Mouse (Mus musculus) limb, embryonic 14.5 days (tissue): ENCODE data around the gene Zfp872. TPM values are rescaled to one million over a fixed set of nuclear protein-coding genes. Genes with fewer than 3 reads are reported as not detected.

Source experiments
- ATAC-seq: fragments of 200-750 bp; cut with Nextera tagmentation; 2 replicates; pipeline ENCODE4 v1.8.0; 2017; ENCODE audit warnings: low read depth, moderate number of reproducible peaks, moderate TSS enrichment; ENCODE audit not compliant: low FRiP score
- DNase-seq: peaks from one replicate; pipeline ENCODE4 v3.0.0-alpha.2; 2015; ENCODE audit warnings: low spot score
- H3K27ac ChIP-seq: fragments of 300-500 bp; sonication (generic); replicated peaks from 2 replicates; pipeline ENCODE4 v1.5.1; 2014; ENCODE audit warnings: low read depth, mild to moderate bottlenecking, low read length, moderate library complexity, mixed read lengths
- H3K27me3 ChIP-seq: fragments of 300-500 bp; sonication (generic); 2 replicates; pipeline ENCODE4 v1.6.1; 2014; ENCODE audit warnings: low read length, mixed read lengths; ENCODE audit not compliant: control insufficient read depth, insufficient read depth
- H3K36me3 ChIP-seq: fragments of 300-500 bp; sonication (generic); 2 replicates; pipeline ENCODE4 v1.6.1; 2014; ENCODE audit warnings: mild to moderate bottlenecking, low read length, moderate library complexity, mixed read lengths; ENCODE audit not compliant: control insufficient read depth, insufficient read depth
- H3K4me1 ChIP-seq: fragments of 300-500 bp; sonication (generic); 2 replicates; pipeline ENCODE4 v1.6.1; 2014; ENCODE audit warnings: antibody characterized with exemption, low read length, mixed read lengths; ENCODE audit not compliant: control insufficient read depth, insufficient read depth
- H3K4me2 ChIP-seq: fragments of 300-500 bp; sonication (generic); replicated peaks from 2 replicates; pipeline ENCODE4 v1.6.1; 2014; ENCODE audit warnings: low read depth, mild to moderate bottlenecking, low read length, moderate library complexity; ENCODE audit not compliant: severe bottlenecking
- H3K4me3 ChIP-seq: fragments of 300-500 bp; sonication (generic); replicated peaks from 2 replicates; pipeline ENCODE4 v1.5.1; 2014; ENCODE audit warnings: low read length
- H3K9ac ChIP-seq: fragments of 300-500 bp; sonication (generic); 2 replicates; pipeline ENCODE4 v1.6.1; 2014; ENCODE audit warnings: mild to moderate bottlenecking, low read depth, low read length, moderate library complexity; ENCODE audit not compliant: severe bottlenecking
- H3K9me3 ChIP-seq: fragments of 300-500 bp; sonication (generic); 2 replicates; pipeline ENCODE4 v1.6.1; 2016; ENCODE audit warnings: low read length; ENCODE audit not compliant: control insufficient read depth
- POLR2A ChIP-seq: fragments of 200-500 bp; IDR thresholded peaks from 2 replicates; pipeline ENCODE4 v1.8.0; 2012; ENCODE audit warnings: inconsistent platforms, mild to moderate bottlenecking, moderate library complexity, borderline replicate concordance; ENCODE audit not compliant: insufficient read depth, insufficient read length; ENCODE audit errors: extremely low read depth
- WGBS: fragments of 180-500 bp; shearing (Covaris S2); extraction: QIAGEN DNeasy Blood & Tissue Kit; methylation state at CpG from one replicate; pipeline ENCODE4 v1.1.7; 2014; 5-methylcytosine and 5-hydroxymethylcytosine counted together
- polyA plus RNA-seq, 2 experiments: library from polyadenylated mRNA; depleted of rRNA in 1 of 2; stranded (reverse) in 1 of 2; unstranded in 1 of 2; fragments of >200 nt; fragmentation: Nextera tagmentation in 1 of 2; extraction: Ambion mirVana in 1 of 2; gene quantifications; 2 replicates each; pipeline versions ENCODE4 v1.2.1 to v1.2.3; 2012 to 2014

Gene Zfp872
- polyA plus RNA-seq, 2 experiments, result 0.14 to 0.51 TPM

DNA sequence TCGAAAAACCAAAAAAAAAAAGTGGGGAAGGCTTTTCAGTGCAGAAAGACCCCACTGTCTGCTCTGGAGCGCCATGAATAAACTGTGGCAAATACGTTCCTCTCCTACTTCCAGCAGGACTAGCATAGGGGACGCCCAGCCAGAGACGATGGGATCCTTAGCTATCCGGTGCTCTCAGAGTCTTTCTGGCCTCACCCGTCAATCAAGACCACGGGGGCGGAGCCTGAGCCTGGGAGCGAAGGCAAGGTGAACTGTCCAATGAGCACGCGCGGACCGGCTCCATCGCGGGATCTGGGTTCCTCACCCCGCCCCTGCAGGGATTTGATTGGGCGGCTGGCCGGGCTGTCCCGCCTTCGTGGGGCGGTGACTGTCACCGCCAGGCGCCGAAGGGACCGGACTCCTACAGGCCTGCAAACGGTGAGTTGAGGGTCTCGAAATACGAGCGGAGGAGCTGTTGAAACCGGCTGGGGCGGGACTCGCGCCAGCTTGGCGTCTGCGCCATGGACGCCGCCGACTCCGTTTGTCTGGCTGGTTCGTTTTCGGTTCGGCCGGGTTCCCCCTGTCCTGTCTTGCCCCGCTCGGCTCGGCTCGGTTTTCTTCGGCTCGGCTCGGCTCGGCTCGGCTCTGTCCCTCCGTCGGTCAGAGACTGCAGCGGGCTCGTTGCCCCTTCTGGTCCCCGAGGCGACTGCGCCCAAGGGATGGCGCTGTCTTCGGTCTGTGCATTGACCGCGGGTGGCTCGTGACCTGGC, 31.2 kb upstream of the Zfp872 start, which contains the start of gene Pigyl:
Gene Pigyl, plus strand, starts transcription at position 350 of the 749 bp plus-strand sequence.
- 1% methylated on average over 64 of the region's 65 CpGs for WGBS
- peak; percentile 99 for ATAC-seq
- Histone ChIP-seq H3K9ac (peak within 1 kb of the TSS; percentile 83), H3K27me3 (no peaks in the 10 kb centered on the region), H3K4me2 (peak within 1 kb of the TSS; percentile 74), H3K36me3 (peaks cover 9% of the 10 kb centered on the region; the same call in 1 of the 2 replicates), H3K27ac (peak within 1 kb of the TSS; percentile 83), H3K4me3 (peak within 1 kb of the TSS; percentile 64), H3K4me1 (peaks cover 6% of the 10 kb centered on the region), H3K9me3 (no peaks in the 10 kb centered on the region)
- peak; percentile 98 for DNase-seq
- peak; percentile 93; the same call in 1 of the 2 replicates for TF ChIP-seq POLR2A

- no peak overlapping the region; the same call in 1 of the 2 replicates for H3K27ac ChIP-seq
- no peak for ATAC-seq
- H3K9me3 ChIP-seq, result no peaks in the 10 kb centered on the region
- peak overlapping the region; percentile 74 for H3K4me2 ChIP-seq
- 66% methylated on average over 34 of the region's 34 CpGs for WGBS
- H3K36me3 ChIP-seq, result peaks cover 9% of the 10 kb centered on the region; the same call in 1 of the 2 replicates
- peak overlapping the region; percentile 64 for H3K4me3 ChIP-seq
- H3K9ac ChIP-seq, result peak overlapping the region; percentile 83
- no peak for DNase-seq
- no peak for TF ChIP-seq POLR2A
- no peaks in the 10 kb centered on the region for H3K27me3 ChIP-seq
- H3K4me1 ChIP-seq, result peaks cover 6% of the 10 kb centered on the region
Measured at GRCm38 (mm10) chr9:22157516-22158265, 30.2 kb upstream of the Zfp872 start.

DNA sequence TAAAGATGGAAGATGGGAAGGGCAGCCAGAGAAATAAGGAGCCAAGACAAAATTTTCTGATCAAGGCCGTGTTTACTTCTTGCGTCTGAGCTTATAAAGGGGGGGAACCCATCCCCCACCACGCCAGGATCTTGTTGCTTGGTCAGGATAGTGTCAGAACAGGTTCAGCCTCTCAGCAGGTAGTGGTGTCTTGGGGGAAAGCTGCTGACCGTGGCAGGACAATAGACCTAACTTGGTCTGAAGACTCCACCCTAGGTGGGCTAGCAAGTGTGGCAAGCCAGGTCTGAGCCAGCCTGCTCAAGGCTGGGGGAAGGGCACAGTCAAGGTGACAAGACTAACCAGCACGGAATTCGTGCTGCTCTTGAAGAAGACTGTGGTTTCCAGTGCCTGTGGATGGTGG, 26.6 kb upstream of the Zfp872 start:
- ATAC-seq, result no peak
- H3K36me3 ChIP-seq, result peaks cover 9% of the 10 kb centered on the region; the same call in 1 of the 2 replicates
- no peak overlapping the region for H3K9ac ChIP-seq
- TF ChIP-seq POLR2A, result no peak
- DNase-seq, result no peak
- 38% methylated on average over 6 of the region's 6 CpGs for WGBS
- H3K4me2 ChIP-seq, result no peak overlapping the region
- H3K4me1 ChIP-seq, result peaks cover 10% of the 10 kb centered on the region
- H3K27me3 ChIP-seq, result no peaks in the 10 kb centered on the region
- no peak overlapping the region for H3K4me3 ChIP-seq
- H3K9me3 ChIP-seq, result no peaks in the 10 kb centered on the region
- no peak overlapping the region for H3K27ac ChIP-seq

GRCm38 (mm10) chr9:22162305-22162704, 25.6 kb upstream of the Zfp872 start:
- Histone ChIP-seq H3K36me3 (peaks cover 9% of the 10 kb centered on the region; the same call in 1 of the 2 replicates), H3K4me1 (peaks cover 8% of the 10 kb centered on the region), H3K9ac (no peak overlapping the region), H3K4me2 (no peak overlapping the region), H3K9me3 (0 out of 2 replicates have a peak, but pooled peaks cover 6% of the 10 kb centered on the region), H3K4me3 (no peak overlapping the region), H3K27ac (no peak overlapping the region), H3K27me3 (no peaks in the 10 kb centered on the region)
- 76% methylated on average over 9 of the region's 9 CpGs for WGBS
- ATAC-seq, result no peak
- DNase-seq, result no peak
- TF ChIP-seq POLR2A, result no peak

- Histone ChIP-seq H3K4me2 (no peak overlapping the region), H3K4me3 (no peak overlapping the region), H3K9me3 (0 out of 2 replicates have a peak, but pooled peaks cover 6% of the 10 kb centered on the region), H3K4me1 (0 out of 2 replicates have a peak, but pooled peaks cover 4% of the 10 kb centered on the region), H3K27ac (no peak overlapping the region), H3K36me3 (peaks cover 8% of the 10 kb centered on the region; the same call in 1 of the 2 replicates), H3K9ac (no peak overlapping the region), H3K27me3 (no peaks in the 10 kb centered on the region)
- 84% methylated on average over 7 of the region's 7 CpGs for WGBS
- TF ChIP-seq POLR2A, result no peak
- ATAC-seq (no peak), DNase-seq (no peak)
Measured at GRCm38 (mm10) chr9:22162912-22163311, 25.0 kb upstream of the Zfp872 start.
